8 mouse cellular contexts compared by ENCODE assay signal in the genomic region with DNA sequence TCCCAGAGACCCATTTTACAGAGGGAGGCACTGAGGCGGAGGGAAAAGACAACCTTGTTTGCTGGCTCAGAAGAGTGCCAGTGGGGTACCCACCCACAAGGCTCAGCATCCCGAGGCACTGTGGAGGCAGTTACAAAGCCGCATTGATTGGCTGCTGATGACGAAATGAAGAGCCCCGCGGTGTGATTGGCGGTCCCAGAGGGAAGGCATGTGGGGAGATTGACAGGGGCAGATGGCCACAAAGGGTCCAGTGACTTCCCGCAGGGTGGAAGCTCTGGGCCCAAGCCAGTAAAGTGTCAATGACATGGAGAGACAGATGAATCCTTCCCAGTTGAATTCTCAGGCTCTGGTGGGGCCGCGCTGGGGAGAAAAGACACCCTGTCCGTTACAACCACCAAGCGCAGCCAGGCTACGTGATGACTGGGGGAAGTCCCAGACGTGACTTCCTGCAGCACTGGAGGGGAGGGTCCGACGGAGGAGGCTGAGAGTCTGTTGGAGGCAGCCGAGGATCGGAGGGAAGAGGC. TPM values are rescaled to one million over a fixed set of nuclear protein-coding genes. Genes with fewer than 3 reads are reported as not detected.
A peak's percentile ranks its signal among the peaks of the same experiment; 100 is the strongest.
DNase-seq lines count a peak whose midpoint lies in the region; ATAC-seq lines count a peak whose summit lies in the region.

No protein-coding gene starts in this region.

- no peak overlapping the region for H3K4me2 ChIP-seq in intestine, embryonic 16.5 days (ENCODE audit: low read depth, low read length)
- H3K4me2 ChIP-seq in neural tube, embryonic 14.5 days (ENCODE audit: low read depth, low read length): peak overlapping the region; percentile 29; the same call in 1 of the 2 replicates

- H3K27me3 ChIP-seq in intestine, embryonic 16.5 days (replicated peaks; ENCODE audit: control insufficient read depth, insufficient read depth, low read length): no peaks in the 10 kb centered on the region
- no peaks in the 10 kb centered on the region for H3K27me3 ChIP-seq in neural tube, embryonic 14.5 days (ENCODE audit: control insufficient read depth, insufficient read depth, low read length)

- DNase-seq in cerebellum, adult 9-10 months: peak; percentile 27
- DNase-seq in cerebellum, adult 11 months: no peak
- peak; percentile 46 for DNase-seq in cerebellum, adult 9-11 months
- peak; percentile 76 to 81 for DNase-seq in frontal cortex, postnatal 36 days (ENCODE audit: low spot score in 2 of 2)
- DNase-seq in liver: peak; percentile 28
- DNase-seq in ovary, postnatal 10 days (ENCODE audit: low spot score): no peak

- no peaks in the 10 kb centered on the region for H3K9me3 ChIP-seq in intestine, embryonic 16.5 days (ENCODE audit: control insufficient read depth, low read length)
- H3K9me3 ChIP-seq in neural tube, embryonic 14.5 days (ENCODE audit: control insufficient read depth, low read length): no peaks in the 10 kb centered on the region

- H3K9ac ChIP-seq in intestine, embryonic 16.5 days (ENCODE audit: low read depth, low read length): peak overlapping the region; percentile 22; the same call in 1 of the 2 replicates
- no peak overlapping the region for H3K9ac ChIP-seq in neural tube, embryonic 14.5 days (replicated peaks; ENCODE audit: low read depth, low read length)

- no peak overlapping the region for H3K4me3 ChIP-seq in intestine, embryonic 16.5 days (ENCODE audit: low read length)
- no peak overlapping the region for H3K4me3 ChIP-seq in neural tube, embryonic 14.5 days (ENCODE audit: low read depth, low read length)

- ATAC-seq in intestine, embryonic 16.5 days: peak; percentile 54
- ATAC-seq in neural tube, embryonic 14.5 days (ENCODE audit: low read depth): peak; percentile 84

- peak overlapping the region; percentile 17; the same call in 1 of the 2 replicates for H3K27ac ChIP-seq in intestine, embryonic 16.5 days (ENCODE audit: low read length)
- H3K27ac ChIP-seq in neural tube, embryonic 14.5 days (ENCODE audit: low read depth, low read length): peak overlapping the region; percentile 34; the same call in 1 of the 2 replicates

- H3K4me1 ChIP-seq in intestine, embryonic 16.5 days (ENCODE audit: control insufficient read depth, insufficient read depth, low read length): peaks cover 7% of the 10 kb centered on the region
- H3K4me1 ChIP-seq in neural tube, embryonic 14.5 days (ENCODE audit: control insufficient read depth, insufficient read depth, low read length): no peaks in the 10 kb centered on the region

- H3K36me3 ChIP-seq in intestine, embryonic 16.5 days (ENCODE audit: control insufficient read depth, insufficient read depth, low read length): peaks cover 21% of the 10 kb centered on the region
- H3K36me3 ChIP-seq in neural tube, embryonic 14.5 days (ENCODE audit: control insufficient read depth, insufficient read depth, low read length): peaks cover 37% of the 10 kb centered on the region

- 18% methylated on average over 18 of the region's 18 CpGs for WGBS in intestine, embryonic 16.5 days
- 9% methylated on average over 18 of the region's 18 CpGs for WGBS in neural tube, embryonic 14.5 days

RNA-seq across cellular contexts. Expression of a gene that starts 14.5 kb away (rescaled TPM):
- polyA plus RNA-seq in intestine, embryonic 16.5 days (2015; fragmentation: Nextera tagmentation; extraction: Ambion mirVana): 120 and 129 TPM in 2 replicates
- 428 and 502 TPM in 2 replicates for polyA plus RNA-seq in neural tube, embryonic 14.5 days (2014; fragmentation: Nextera tagmentation; extraction: Ambion mirVana)

Comparison
In these comparisons a context has a peak if more than half of its experiments do, and no peak if none do; other contexts are left out.
1. DNase-seq: peak in cerebellum, adult 9-10 months (single experiment), cerebellum, adult 9-11 months (single experiment), frontal cortex, postnatal 36 days (2 of 2) and liver (single experiment); none in cerebellum, adult 11 months (single experiment) and ovary, postnatal 10 days (single experiment).